Mouse (Mus musculus): Measurements from ENCODE around the gene Gm11213.

Gm11213 gene

DNA sequence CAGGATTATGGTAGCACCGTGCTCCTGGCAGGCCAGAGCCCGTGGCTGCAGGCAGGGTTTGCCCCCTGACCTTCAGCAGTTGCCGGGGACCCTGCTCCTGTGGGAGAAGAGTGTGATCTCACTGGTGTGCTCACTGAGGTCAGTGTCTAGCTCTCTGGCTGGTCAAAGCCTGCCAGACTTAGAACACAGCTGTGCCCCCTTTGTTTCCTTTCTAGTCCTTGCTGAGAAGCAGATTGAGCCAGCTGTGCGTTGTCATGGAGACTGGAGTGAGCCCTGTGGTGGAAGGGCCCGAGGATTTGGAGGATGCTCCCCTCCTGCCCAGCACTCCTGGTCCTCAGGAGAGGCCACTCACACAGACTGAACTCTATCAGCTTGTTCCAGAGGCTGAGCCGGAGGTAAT lies 25.0 kb downstream of the Gm11213 start:
- DNase-seq (ENCODE audit: low spot score in 2 of 2) = no peak

DNA sequence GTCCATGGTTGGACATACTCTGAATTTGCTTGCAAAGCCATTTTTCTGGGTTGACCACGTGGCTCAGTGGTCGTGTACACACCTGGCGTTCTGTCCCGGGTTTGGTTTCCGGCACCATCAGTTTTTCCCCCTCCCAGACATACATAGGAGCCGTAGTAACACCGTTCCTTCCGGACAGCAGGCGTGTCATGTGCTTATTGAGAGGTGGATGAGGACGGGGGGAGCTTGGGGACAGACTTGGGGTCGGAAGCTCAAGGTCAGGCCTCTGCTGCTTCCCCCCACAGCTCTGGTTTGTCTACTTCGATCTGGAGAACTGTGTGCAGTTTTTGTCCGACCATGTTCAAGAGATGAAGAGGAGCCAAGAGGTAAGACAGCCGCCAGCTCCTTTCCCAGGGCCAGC lies 25.4 kb downstream of the Gm11213 start:
- DNase-seq (ENCODE audit: low spot score in 2 of 2) = no peak

DNA sequence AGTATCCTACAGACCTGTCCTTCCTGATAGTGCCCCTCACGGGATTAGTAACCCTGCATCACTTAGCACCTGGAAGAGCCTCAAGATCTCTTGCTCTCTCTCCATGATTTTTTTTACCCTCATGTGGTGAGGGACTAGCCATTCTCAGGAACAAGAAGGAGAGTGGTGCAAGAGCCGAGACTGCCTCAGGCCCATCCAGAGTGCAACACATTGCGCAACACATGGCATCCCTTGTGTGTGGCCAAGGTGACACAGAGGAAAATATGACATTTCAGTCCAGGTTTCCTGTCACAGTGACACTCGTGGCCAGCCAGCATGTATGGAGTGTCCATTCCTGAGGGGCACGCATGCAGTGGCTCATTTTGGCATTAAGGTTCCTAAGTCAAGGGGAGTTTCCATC lies 32.4 kb downstream of the Gm11213 start:
- DNase-seq (ENCODE audit: low spot score in 2 of 2) = no peak

DNA sequence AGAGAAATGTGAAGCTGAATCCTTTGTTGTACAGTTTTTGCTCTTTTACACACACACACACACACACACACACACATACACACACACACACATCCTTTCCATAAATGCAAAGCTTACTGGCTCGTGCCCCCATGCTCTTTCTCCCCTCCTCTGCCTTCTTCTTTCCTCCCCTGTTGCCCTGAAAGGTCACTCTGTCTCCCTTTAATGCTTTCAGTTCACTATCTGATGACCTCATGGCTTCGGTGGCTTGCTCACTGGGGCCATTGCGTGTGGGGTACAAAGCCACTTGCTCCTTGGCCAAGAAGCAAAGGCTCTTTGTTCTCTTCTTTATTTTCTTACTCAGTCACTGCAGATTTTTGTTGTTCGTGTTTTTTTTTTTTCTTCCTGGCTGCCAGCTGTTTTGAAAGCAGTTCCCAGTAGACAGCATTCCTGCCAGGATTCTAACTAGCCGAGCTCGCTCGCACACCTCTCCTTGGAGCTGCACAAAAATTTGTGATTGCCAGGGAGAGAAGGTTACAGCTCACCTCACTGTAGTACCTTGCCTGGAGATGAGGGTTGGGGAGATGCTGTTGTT lies 34.8 kb downstream of the Gm11213 start:
- no peak for DNase-seq (ENCODE audit: low spot score in 2 of 2)

DNA sequence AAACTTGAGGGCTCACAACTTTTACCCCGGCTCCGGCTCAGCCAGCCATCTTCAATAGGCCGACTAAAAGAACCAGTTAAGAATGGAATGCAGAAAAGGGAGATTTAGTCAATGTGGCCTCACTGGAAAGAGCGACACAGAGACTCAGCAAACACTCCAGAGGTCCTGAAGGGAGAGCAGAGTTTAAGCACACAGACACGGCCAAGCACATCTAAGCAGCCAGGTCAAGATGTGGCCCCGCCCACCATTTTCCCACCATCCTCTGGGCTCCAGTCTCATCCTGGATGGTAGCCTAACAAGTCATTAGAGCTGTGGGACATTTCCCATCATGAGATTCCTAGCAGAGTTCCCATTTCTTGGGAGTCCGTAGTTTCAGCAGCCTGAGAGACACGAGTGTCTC lies 35.7 kb downstream of the Gm11213 start:
- no peak for DNase-seq (ENCODE audit: low spot score in 2 of 2)

DNA sequence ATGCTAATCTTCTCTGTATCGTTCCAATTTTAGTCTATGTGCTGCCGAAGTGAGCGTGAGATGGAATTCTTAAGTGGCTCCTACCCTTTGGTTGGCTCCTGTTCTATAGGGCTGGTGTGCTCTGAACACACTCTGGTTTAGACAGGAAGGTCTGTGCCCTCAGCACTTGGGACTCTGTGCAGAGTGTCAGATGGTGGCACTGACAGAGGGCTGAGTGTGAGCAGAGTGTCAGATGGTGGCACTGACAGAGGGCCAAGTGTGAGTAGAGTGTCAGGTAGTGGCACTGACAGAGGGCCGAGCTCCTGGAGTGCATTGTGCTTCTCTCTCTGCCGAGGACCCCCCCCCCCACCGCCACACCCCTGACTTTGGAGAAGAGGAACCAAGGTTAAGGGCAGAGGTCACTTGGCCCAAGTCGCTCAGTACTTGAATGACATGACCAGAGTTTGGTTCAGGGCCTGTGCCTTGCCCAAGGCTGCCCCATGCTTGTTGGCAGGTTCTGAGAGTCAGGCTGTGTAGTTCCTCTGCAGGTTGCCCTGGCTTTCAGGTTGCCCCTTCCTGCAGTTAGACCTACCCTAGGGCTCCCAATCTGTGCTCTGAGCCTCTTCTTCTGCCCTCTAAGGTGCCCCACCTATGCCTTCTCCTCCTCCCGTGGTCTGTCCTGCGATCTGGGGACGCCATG lies 37.2 kb downstream of the Gm11213 start:
- no peak for DNase-seq (ENCODE audit: low spot score in 2 of 2)

DNA sequence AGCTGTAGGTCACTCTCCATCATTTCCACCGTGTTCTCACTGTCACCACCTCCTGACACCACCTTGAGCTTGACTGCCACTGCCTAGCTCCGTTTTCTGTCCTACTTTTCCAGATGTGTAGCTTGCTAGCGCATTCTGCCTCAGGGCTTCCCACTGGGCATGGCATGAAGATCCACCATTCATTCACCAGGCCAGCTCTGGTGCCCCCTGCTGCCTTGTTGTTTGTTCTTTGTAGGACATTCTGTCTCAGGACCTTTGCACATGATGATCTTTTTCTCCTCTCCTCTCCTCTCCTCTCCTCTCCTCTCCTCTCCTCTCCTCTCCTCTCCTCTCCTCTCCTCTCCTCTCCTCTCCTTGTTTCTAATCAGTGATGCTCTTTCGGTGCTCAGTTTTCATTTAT lies 42.3 kb downstream of the Gm11213 start:
- no peak for DNase-seq (ENCODE audit: low spot score in 2 of 2)

DNA sequence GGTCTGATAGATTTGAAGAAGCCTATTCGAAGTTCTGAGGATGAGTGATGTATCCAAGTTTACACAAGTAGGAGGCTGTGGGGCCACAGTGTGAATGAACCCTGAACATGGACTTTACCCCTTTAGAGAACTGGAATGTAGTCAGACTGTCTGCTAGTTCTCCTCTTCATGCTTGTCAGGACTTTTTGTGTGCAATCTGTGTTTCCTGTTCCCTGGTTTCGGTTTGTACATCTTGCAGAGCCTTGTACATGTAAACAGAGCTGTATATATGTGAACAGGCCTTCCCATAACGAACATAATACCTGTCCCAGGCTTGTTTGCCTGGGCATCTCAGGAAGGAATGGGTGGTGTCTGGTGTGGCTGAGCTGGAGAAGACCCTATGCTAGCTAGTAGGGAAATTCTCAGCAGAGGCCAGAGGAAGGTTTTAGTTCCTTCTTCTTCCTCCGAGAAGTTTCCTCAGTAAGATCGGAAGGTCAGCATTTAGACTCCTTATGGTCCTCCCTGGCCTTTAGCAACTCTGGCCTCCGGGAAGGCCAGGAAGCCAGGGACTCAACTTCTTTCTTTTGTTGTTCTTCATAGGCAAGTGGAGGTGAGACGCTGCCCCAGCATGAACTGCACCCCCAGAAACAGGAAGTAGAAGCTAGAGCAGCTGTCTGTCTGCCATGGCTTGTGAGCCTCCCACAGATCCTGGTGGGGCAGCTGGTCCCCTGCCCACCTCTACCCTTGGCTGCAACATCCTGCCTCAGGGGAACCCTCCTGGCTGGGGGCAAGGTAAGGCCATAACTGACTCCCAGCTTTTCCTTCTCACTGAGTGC lies 43.0 kb downstream of the Gm11213 start:
- DNase-seq (ENCODE audit: low spot score in 2 of 2) = no peak

DNA sequence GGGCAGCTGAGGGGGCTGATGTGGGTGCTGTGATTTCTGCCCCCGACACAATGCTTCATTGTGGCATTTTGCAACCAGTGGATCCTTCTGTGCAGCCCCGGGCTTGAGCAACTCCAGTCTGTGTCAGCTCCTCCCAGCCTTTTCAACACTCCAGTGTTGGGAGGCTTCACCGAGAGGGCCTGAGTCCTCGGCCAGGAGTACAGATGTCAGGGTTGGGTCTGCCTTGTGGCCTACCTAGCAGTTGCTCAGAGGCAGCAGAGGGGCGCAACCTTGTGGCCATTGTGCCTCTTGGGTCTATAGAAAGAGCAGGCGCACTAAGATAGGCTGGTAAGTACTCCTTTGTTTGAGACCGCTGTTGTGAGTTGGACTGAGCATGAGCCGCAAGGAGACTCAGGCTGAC lies 45.0 kb downstream of the Gm11213 start:
- no peak for DNase-seq (ENCODE audit: low spot score in 2 of 2)

DNA sequence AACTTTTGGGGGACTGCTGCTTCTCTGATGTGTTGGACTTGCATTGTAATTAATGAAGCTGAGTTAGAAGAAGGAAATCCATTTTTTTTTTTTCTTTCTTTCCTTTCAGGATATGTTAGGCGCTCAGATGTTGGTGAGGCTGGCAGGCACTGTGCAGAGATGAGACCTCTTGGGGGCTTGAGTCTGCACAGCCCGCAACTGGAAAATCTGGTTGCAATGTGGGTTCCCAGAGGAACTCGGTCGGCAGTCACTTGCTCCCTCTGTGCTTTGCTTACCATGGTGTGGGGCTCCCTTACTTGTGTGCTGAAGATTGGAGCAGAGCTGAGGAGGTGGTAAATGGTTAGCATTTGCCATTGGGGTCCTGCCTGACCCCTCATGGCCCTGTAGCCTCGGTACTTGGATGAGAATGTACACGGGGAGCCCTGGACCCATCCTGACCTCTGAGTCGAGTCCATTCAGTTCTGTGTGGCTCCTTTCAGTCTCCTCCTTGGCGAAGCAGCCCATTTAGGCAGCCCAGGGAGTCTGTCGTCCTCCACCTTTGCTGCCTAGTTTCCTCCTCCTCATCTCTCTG lies 45.8 kb downstream of the Gm11213 start:
- no peak for DNase-seq (ENCODE audit: low spot score in 2 of 2)

DNA sequence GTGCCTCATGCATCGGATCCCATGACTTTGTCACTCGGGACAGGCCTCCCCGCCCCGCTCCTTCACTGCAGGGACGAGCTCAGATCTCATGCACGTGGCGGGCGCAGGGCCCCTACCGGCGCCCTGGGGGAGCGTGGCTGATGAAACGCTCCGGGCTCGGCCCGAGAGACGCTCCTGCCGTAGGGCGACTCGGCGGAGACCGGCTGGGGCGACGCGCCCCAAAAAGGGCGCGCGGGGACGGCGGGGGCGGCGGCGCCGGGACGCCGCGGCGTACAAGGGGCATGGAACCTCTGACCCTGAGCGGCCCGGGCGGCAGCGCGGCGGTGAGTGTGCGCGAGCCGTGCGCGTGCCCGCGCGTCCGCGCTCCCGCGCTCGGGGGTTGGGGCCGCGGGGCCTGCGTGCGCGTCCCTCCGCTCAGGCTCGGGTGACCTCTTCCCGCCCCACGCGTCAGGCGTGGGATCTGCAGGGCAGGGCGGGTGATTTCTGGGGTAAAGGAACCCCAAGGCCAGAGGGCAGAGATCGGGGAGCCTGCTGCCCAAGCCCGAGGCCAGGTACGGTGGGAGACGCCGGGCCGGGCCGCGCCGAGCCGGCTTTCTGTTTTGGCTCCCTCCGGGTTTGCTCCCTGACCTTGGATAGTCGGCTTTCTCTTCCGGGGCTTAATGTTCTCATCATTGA lies 46.5 kb downstream of the Gm11213 start, which contains the start of gene Tmem268:
TSS of gene Tmem268 (plus strand) at position 375 of the 675 bp plus-strand sequence.
- peak in 1 of 2 experiments; percentile 66 for DNase-seq (ENCODE audit: low spot score in 2 of 2)

DNA sequence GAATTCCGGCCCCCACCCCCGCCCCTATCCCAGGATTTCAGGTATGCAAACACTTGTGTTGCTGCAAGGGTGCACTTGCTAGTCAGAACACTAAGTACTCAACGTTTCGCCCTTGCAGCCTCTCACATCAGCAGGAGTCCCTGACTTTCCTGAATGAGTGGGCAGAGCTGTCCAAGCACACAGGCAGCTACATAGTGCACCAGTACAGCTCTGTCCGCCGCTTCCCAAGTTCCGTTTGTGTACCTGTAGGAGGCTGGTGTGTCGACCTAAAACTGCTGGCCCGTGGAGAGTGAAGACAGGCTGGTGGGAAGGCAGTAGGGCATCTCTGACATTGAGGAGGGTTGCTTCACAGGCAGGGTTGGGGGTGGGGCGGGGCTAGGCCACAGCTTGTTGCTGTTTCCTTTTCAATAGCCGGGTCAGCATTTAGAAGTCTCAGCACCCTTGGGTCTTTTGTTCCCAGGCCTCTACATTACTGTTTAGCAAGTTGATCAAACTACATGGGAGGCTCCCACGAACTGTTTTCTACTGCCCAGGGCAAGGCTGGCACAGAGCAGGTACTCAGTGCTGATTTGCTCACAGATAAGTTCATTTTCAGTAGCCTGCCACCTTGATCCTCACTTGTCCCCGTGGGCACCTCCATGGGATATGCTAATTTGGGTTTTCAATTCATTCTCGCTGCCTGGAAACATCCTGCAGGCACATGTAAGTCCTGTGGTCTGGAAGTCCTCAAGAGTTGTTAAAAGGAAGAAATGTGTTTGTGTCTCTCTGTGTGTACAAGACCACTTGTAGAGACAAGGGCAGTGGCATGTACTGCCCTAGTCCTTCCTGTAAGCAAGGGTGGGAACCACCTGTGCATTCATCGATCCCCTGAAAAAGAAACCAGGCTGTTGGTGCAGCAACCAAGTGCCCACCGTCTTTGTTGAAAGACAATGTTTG lies 47.7 kb downstream of the Gm11213 start:
- no peak for DNase-seq (ENCODE audit: low spot score in 2 of 2)

DNA sequence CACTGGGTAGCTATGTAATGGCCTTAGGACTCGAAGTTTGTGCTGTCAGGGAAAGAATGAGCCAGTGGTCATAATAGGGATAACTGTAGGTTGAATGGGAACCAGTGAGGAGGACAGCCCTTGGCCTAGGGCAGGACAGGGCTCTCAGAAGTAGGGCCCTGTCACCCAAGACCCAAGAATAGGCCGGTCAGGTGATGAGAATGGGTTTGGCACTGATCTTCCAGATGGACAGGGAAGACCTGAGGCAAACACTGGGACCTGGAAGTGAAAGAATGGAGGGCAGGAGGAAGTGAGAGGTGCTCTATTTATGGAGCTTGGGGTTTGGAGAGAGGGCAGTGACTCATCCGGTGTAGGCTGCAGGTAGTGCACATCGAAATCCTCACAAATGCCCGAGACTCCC lies 48.4 kb downstream of the Gm11213 start:
- no peak for DNase-seq (ENCODE audit: low spot score in 2 of 2)

DNA sequence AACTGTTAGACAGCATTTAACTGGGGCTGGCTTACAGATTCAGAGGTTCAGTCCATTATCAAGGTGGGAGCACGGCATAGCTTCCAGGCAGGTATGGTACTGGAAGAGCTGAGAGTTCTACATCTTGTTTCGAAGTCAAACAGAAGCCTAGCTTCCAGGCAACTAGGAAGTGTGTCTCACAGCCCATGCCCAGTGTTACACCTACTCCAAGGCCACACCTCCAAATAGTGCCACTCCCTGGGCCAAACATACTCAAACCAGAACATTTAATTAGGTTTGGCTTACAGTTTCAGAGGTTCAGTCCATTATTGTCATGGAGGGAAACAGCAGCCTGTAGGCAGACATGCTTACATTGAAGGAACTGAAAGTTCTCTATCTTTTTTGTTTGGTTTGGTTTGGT lies 50.0 kb downstream of the Gm11213 start:
- DNase-seq (ENCODE audit: low spot score in 2 of 2) = no peak

DNA sequence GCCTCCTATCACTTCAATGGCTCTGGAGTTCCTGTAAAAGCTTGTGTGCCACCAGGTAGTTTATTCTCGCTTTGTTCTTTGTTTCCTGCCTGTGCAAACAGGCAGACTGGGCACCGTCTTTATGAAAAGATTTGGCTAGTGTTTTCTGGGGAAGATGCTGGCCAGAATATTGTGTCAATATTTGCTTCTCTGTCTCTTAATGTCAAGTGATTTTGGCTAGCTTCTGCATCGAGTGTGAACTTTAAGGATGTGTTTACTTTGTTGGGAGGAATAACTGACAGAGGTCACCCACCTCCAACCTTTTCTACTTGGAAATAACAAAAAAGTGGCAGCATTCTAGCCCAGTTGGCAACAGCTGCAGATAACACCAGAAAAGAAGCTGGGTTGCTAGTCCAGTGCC lies 50.4 kb downstream of the Gm11213 start:
- DNase-seq (ENCODE audit: low spot score in 2 of 2) = no peak

DNA sequence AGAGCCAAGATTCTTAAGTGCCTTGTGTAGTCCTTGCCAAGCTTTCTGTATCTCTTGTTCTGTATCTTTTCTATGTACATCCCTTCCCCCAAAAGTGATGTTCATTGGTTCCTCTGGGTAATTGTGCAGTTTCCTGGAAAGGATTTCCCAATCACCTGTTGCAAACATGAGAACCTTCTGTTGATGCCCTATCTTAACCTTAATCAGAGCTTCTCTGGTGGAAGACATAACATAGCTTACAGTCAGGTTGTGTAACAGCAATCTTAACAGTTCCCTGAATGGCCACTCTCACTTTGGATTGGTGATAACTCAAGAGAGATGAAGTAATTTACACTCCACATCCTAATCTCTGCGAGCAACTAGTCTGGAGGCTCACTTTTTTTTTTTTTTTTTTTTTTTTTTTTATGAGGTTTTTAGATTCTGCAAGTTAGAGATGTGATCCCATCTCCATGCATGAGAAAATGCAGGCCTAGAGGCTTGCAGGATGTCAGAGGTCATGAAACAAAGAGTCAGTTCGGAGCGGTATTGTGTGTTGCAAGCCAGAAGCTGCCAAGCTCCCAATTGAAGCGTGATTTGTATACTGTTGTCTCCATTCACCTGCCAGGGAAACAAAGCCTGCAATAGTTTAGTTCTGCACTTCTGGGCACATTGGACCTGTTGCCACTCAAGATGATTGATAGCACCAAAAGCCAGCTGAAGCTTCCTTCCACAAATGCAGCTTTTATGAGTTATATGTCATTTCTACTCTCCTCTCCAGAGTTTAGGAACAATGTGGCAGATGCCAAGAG lies 51.1 kb downstream of the Gm11213 start:
- DNase-seq (ENCODE audit: low spot score in 2 of 2) = no peak

DNA sequence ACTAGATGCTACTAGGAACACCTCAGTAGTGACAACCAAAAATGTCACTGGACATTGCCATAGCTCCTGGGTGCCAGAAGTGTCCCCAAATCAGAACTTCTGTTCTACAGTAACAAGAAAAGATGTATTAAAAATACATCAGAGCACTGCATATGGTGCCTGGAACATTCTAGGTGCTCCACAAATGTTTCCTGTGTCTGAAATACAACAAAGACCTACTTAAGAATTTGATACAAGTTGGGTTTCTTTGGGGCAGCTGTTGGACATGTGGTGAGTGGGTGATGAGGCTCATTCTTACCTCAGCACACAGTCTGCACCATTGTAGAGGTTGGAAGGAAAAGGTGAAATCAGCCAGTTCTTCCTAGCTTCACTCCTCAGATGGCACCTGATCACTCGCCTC lies 52.2 kb downstream of the Gm11213 start:
- no peak for DNase-seq (ENCODE audit: low spot score in 2 of 2)

DNA sequence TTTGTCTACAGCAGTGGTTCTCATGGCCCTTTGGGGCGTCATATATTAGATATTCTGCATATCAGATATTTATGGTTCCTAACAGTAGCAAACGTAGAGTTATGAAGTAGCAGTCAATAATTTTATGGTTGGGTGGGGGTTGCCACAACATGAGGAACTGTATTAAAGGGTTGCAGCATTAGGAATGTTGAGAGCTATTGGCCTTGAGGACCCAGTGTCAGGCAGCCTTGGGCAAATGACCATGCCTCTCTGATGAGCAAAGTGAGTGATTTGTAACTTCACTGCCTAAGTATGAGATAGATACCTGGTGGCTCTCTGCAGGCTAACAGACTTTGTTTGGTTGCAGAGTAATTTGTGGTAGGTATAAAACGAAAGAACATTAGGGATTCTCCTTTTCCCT lies 54.2 kb downstream of the Gm11213 start:
- no peak for DNase-seq (ENCODE audit: low spot score in 2 of 2)

DNA sequence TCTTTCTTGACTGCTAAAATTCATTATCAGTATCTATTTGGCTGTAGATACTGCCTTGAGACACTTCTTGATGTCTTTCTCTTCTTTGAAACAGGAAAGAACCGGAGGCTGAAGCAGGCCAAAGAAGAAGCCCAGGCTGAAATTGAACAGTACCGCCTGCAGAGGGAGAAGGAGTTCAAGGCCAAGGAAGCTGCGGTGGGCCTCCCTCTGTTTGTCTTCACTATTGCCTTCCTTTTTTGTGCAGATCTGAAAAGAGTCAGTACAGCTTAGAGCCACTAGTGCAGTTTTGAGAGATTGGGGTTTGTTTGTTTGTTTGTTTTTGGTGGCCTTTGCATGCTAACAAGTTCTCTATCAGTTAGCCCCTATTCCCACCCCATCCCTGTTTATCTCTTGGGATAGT lies 56.6 kb downstream of the Gm11213 start:
- no peak for DNase-seq (ENCODE audit: low spot score in 2 of 2)

DNA sequence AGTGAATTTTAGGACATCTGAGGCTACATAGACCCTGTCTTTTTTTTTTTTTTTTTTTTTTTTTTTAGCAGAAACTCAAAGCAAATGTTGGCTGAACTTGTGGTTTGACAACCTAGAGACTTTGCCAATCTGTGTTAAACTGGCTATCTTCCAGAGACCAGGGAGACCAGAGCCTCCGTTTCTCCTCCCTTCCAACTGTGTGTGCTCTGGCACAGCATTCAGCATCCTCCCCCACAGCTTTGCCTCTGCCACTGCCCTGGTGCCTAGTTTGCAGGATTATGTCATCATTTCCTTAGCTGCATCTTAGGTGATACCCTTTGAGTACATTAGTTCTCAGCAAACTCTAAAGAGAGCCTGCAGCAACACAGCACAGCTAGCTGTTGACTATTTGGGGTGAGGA lies 57.3 kb downstream of the Gm11213 start:
- DNase-seq (ENCODE audit: low spot score in 2 of 2) = no peak
